Mouse (Mus musculus) bone marrow macrophage, adult 2 months (primary cell): ENCODE data around the gene Maml2.

ENCODE experiments used
- CTCF ChIP-seq: IDR thresholded peaks from 2 replicates; pipeline ENCODE4 v1.5.1; 2012; ENCODE audit warnings: low read depth, mild to moderate bottlenecking, low read length, moderate library complexity
- POLR2A ChIP-seq: IDR thresholded peaks from 2 replicates; pipeline ENCODE4 v1.6.1; 2012; ENCODE audit warnings: mild to moderate bottlenecking, low read depth, low read length, borderline replicate concordance

DNA sequence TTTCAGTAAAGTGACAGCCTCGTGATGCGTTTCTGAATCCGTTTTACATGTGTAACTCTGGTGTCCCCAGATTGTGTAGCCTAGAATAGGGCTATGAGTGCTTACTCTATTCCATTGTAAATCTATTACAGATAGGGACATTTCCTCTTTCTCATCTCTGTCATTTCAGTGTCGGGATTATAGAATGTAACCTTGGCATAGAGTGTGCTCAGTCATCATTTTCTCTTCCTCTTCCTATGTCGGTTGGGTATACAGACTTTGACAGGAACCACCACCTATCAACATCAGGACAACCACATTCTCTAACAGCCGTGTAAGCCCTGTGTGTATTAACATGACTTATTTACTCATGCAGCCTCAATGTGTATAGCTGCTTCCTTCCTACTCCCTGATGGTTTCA is 248.0 kb downstream of the Maml2 start:
- TF ChIP-seq POLR2A: no peak
- no peak for TF ChIP-seq CTCF
